23 mouse cellular contexts compared by ENCODE assay signal in genomic region chr11:83282084-83282483, GRCm38 (mm10). TPM values are rescaled to one million over a fixed set of nuclear protein-coding genes. Genes with fewer than 3 reads are reported as not detected.
DNase-seq lines count a peak whose midpoint lies in the region; ATAC-seq and TF ChIP-seq lines count a peak whose summit lies in the region.
"Had no signal": no experiment of that assay in that cellular context is flagged by ENCODE, and none has a peak within 500 bp of the region (broad histone marks: within the 10 kb centered on the region; RNA-seq: fewer than 3 reads in every experiment).

No protein-coding gene starts in this region.

- H3K9ac ChIP-seq in heart, embryonic 12.5 days = no peak overlapping the region
- H3K9ac ChIP-seq in heart, adult 2 months (ENCODE audit: low read depth, low read length) = no peak overlapping the region
- H3K9ac ChIP-seq in liver, embryonic 13.5 days = 0 out of 2 replicates have a peak overlapping the region, but pooled peaks have one; percentile 24
- no peak overlapping the region for H3K9ac ChIP-seq in liver, embryonic 11.5 days (ENCODE audit: low read depth, low read length)
- no peak overlapping the region for H3K9ac ChIP-seq in liver, embryonic 14.5 days (replicated peaks)
- H3K9ac ChIP-seq in liver, embryonic 16.5 days (ENCODE audit: low read depth, low read length) = no peak overlapping the region
- H3K9ac ChIP-seq: forebrain, embryonic 12.5 days; forebrain, embryonic 15.5 days; hindbrain, embryonic 13.5 days had no signal

- no peaks in the 10 kb centered on the region for H3K36me3 ChIP-seq in heart, embryonic 12.5 days
- no peaks in the 10 kb centered on the region for H3K36me3 ChIP-seq in heart, adult 2 months (ENCODE audit: control insufficient read depth, insufficient read depth, low read length)
- peaks cover 60% of the 10 kb centered on the region for H3K36me3 ChIP-seq in liver, embryonic 13.5 days
- no peaks in the 10 kb centered on the region for H3K36me3 ChIP-seq in liver, embryonic 11.5 days (ENCODE audit: control insufficient read depth, insufficient read depth, low read length)
- peaks cover 49% of the 10 kb centered on the region for H3K36me3 ChIP-seq in liver, embryonic 14.5 days (replicated peaks; ENCODE audit: control insufficient read depth, insufficient read depth, low read depth)
- peaks cover 48% of the 10 kb centered on the region for H3K36me3 ChIP-seq in liver, embryonic 16.5 days (ENCODE audit: control insufficient read depth, insufficient read depth)
- H3K36me3 ChIP-seq: forebrain, embryonic 12.5 days; forebrain, embryonic 15.5 days; hindbrain, embryonic 10.5 days; hindbrain, embryonic 13.5 days had no signal

- H3K27me3 ChIP-seq in heart, embryonic 12.5 days (replicated peaks) = peaks cover 9% of the 10 kb centered on the region; the same call in 1 of the 2 replicates
- no peaks in the 10 kb centered on the region for H3K27me3 ChIP-seq in heart, adult 2 months (ENCODE audit: control insufficient read depth, insufficient read depth, low read length)
- H3K27me3 ChIP-seq in liver, embryonic 13.5 days = peaks cover 47% of the 10 kb centered on the region
- no peaks in the 10 kb centered on the region for H3K27me3 ChIP-seq in liver, embryonic 11.5 days (replicated peaks; ENCODE audit: control insufficient read depth, insufficient read depth, low read length)
- H3K27me3 ChIP-seq in liver, embryonic 14.5 days (ENCODE audit: control insufficient read depth, insufficient read depth, low read length) = peaks cover 4% of the 10 kb centered on the region
- peaks cover 2% of the 10 kb centered on the region; the same call in 1 of the 2 replicates for H3K27me3 ChIP-seq in liver, embryonic 16.5 days (ENCODE audit: control insufficient read depth, insufficient read depth, low read depth, low read length)
- H3K27me3 ChIP-seq: forebrain, embryonic 12.5 days; forebrain, embryonic 15.5 days had no signal

- ATAC-seq in heart, embryonic 12.5 days (ENCODE audit: insufficient number of reproducible peaks, low FRiP score) = no peak
- ATAC-seq in liver, embryonic 13.5 days (ENCODE audit: low read depth) = no peak
- no peak for ATAC-seq in liver, embryonic 11.5 days (replicated peaks; ENCODE audit: low FRiP score)
- ATAC-seq in liver, embryonic 14.5 days (ENCODE audit: insufficient read depth) = no peak
- ATAC-seq in liver, embryonic 16.5 days (ENCODE audit: low read depth) = no peak
- ATAC-seq: CD4-positive, CD25-positive, alpha-beta regulatory T cell, adult 4 months; forebrain, embryonic 15.5 days; hindbrain, embryonic 16.5 days had no signal

- WGBS in heart, embryonic 12.5 days = 51% methylated on average over 2 of the region's 2 CpGs
- 41% methylated on average over 2 of the region's 2 CpGs for WGBS in heart, adult 2 months
- 38% methylated on average over 2 of the region's 2 CpGs for whole genome bisulfite sequencing in liver, embryonic 13.5 days (ENCODE audit: insufficient replicate concordance)
- 50% methylated on average over 2 of the region's 2 CpGs for WGBS in liver, embryonic 11.5 days
- WGBS in liver, embryonic 14.5 days (ENCODE audit: insufficient replicate concordance) = 39% methylated on average over 2 of the region's 2 CpGs
- 45% methylated on average over 2 of the region's 2 CpGs for WGBS in liver, embryonic 16.5 days (ENCODE audit: insufficient replicate concordance)

- H3K4me2 ChIP-seq in heart, embryonic 12.5 days = 0 out of 2 replicates have a peak overlapping the region, but pooled peaks have one; percentile 18
- peak overlapping the region; percentile 64 for H3K4me2 ChIP-seq in liver, embryonic 13.5 days
- no peak overlapping the region for H3K4me2 ChIP-seq in liver, embryonic 11.5 days
- H3K4me2 ChIP-seq in liver, embryonic 14.5 days (ENCODE audit: low read depth) = peak overlapping the region; percentile 69
- H3K4me2 ChIP-seq in liver, embryonic 16.5 days (ENCODE audit: low read depth, low read length) = peak overlapping the region; percentile 50
- H3K4me2 ChIP-seq: forebrain, embryonic 12.5 days; forebrain, embryonic 15.5 days; hindbrain, embryonic 13.5 days had no signal

- no peaks in the 10 kb centered on the region for H3K79me2 ChIP-seq in heart, adult 2 months (replicated peaks; ENCODE audit: control insufficient read depth, insufficient read depth, low read length)

- no peaks in the 10 kb centered on the region for H3K4me1 ChIP-seq in heart, embryonic 12.5 days (replicated peaks)
- H3K4me1 ChIP-seq in heart, adult 2 months (ENCODE audit: control insufficient read depth, insufficient read depth, low read length) = no peaks in the 10 kb centered on the region
- H3K4me1 ChIP-seq in liver, embryonic 13.5 days (replicated peaks) = peaks cover 51% of the 10 kb centered on the region
- H3K4me1 ChIP-seq in liver, embryonic 11.5 days (replicated peaks; ENCODE audit: control insufficient read depth, insufficient read depth, low read length) = peaks cover 12% of the 10 kb centered on the region
- H3K4me1 ChIP-seq in liver, embryonic 14.5 days (replicated peaks; ENCODE audit: control insufficient read depth in 2 of 2, insufficient read depth in 2 of 2, low read length in 1 of 2) = peaks cover 22% of the 10 kb centered on the region in 2 experiments
- peaks cover 10% of the 10 kb centered on the region for H3K4me1 ChIP-seq in liver, embryonic 16.5 days (ENCODE audit: control insufficient read depth, low read depth, low read length)
- H3K4me1 ChIP-seq: forebrain, embryonic 12.5 days; forebrain, embryonic 15.5 days; hindbrain, embryonic 10.5 days; hindbrain, embryonic 13.5 days had no signal

- H3K4me3 ChIP-seq in heart, embryonic 12.5 days = no peak overlapping the region
- no peak overlapping the region for H3K4me3 ChIP-seq in heart, adult 2 months
- H3K4me3 ChIP-seq in liver, embryonic 13.5 days (replicated peaks) = peak overlapping the region; percentile 41
- no peak overlapping the region for H3K4me3 ChIP-seq in liver, embryonic 11.5 days (ENCODE audit: low read depth, low read length)
- H3K4me3 ChIP-seq in liver, embryonic 14.5 days (ENCODE audit: insufficient read depth in 1 of 2, low read depth in 2 of 2, low read length in 2 of 2) = peak overlapping the region; percentile 2 to 15; a peak in 2 of 4 replicates
- H3K4me3 ChIP-seq in liver, embryonic 16.5 days (ENCODE audit: low read depth, low read length) = peak overlapping the region; percentile 39
- H3K4me3 ChIP-seq: forebrain, embryonic 12.5 days; forebrain, embryonic 15.5 days; hindbrain, embryonic 10.5 days; hindbrain, embryonic 13.5 days had no signal

- no peak for DNase-seq in heart, adult 2 months
- no peak for DNase-seq in liver, embryonic 13.5 days
- DNase-seq in liver, embryonic 11.5 days (ENCODE audit: low spot score) = no peak
- no peak for DNase-seq in liver, embryonic 14.5 days (ENCODE audit: low read depth in 3 of 3, low spot score in 3 of 3)
- no peak for DNase-seq in layer of hippocampus, adult 18-20 months (ENCODE audit: low spot score in 2 of 2)
- no peak for DNase-seq in left cerebral cortex, postnatal 10 days (ENCODE audit: extremely low spot score in 1 of 2, low spot score in 2 of 2)
- DNase-seq: adrenal gland, adult 2 months; adrenal gland, postnatal 14 days; cerebellum, adult 18-20 months; cerebellum, adult 9-10 months; cerebellum, postnatal 14 days; gastrocnemius, postnatal 25 days had no signal

- H3K27ac ChIP-seq in heart, embryonic 12.5 days (ENCODE audit: poor library complexity, severe bottlenecking) = no peak overlapping the region
- no peak overlapping the region for H3K27ac ChIP-seq in heart, adult 2 months
- H3K27ac ChIP-seq in liver, embryonic 13.5 days = no peak overlapping the region
- no peak overlapping the region for H3K27ac ChIP-seq in liver, embryonic 11.5 days (ENCODE audit: low read depth, low read length)
- H3K27ac ChIP-seq in liver, embryonic 14.5 days = no peak overlapping the region
- H3K27ac ChIP-seq in liver, embryonic 16.5 days (ENCODE audit: low read length) = no peak overlapping the region
- H3K27ac ChIP-seq: forebrain, embryonic 12.5 days; forebrain, embryonic 15.5 days; hindbrain, embryonic 10.5 days; hindbrain, embryonic 13.5 days had no signal

- no peak for TF ChIP-seq POLR2A in heart, adult 2 months (IDR thresholded peaks at IDR 0.05; ENCODE audit: insufficient read depth, low read depth, low read length)

- H3K9me3 ChIP-seq in heart, embryonic 12.5 days (replicated peaks) = no peaks in the 10 kb centered on the region
- no peaks in the 10 kb centered on the region for H3K9me3 ChIP-seq in liver, embryonic 13.5 days (replicated peaks)
- no peaks in the 10 kb centered on the region for H3K9me3 ChIP-seq in liver, embryonic 11.5 days (ENCODE audit: control insufficient read depth, low read length)
- H3K9me3 ChIP-seq in liver, embryonic 14.5 days (ENCODE audit: control insufficient read depth, low read length) = no peaks in the 10 kb centered on the region
- H3K9me3 ChIP-seq in liver, embryonic 16.5 days (replicated peaks; ENCODE audit: control insufficient read depth, low read length) = no peaks in the 10 kb centered on the region
- H3K9me3 ChIP-seq: forebrain, embryonic 12.5 days; forebrain, embryonic 15.5 days; hindbrain, embryonic 10.5 days; hindbrain, embryonic 13.5 days had no signal

- intact Hi-C loops in heart, adult 2 months (cut with DNase I) = no loop called here
- intact Hi-C loops in left cerebral cortex, postnatal 10 days (cut with DNase I) = no loop called here

- TF ChIP-seq EP300 in heart, adult 2 months (IDR thresholded peaks at IDR 0.05; ENCODE audit: insufficient read depth, low read depth, low read length) = no peak
- no peak for TF ChIP-seq EP300 in liver, embryonic 14.5 days (IDR thresholded peaks at IDR 0.05; ENCODE audit: low read depth)

- TF ChIP-seq CTCF in heart, adult 2 months (IDR thresholded peaks at IDR 0.05) = no peak
- TF ChIP-seq CTCF in liver, embryonic 14.5 days (IDR thresholded peaks at IDR 0.05; ENCODE audit: low read depth) = no peak

RNA-seq across cellular contexts. Expression of gene Slfn14, which starts 4.4 kb away (rescaled TPM):
- polyA plus RNA-seq in heart, embryonic 12.5 days (2016; fragmentation: Nextera tagmentation; extraction: Ambion mirVana) = 3.0 and 3.4 TPM in 2 replicates
- total RNA-seq in heart, adult 2 months (2021) = under 1 TPM in 1 of 2 experiments, not detected in 1; 0.14 TPM
- not detected in 2 replicates for polyA plus RNA-seq in heart, adult 2 months (2012; rRNA removed)
- 21.6 and 24.7 TPM in 2 replicates for polyA plus RNA-seq in liver, embryonic 13.5 days (2015; fragmentation: Nextera tagmentation; extraction: Ambion mirVana)
- polyA plus RNA-seq in liver, embryonic 11.5 days (2014; fragmentation: Nextera tagmentation; extraction: Ambion mirVana) = 2.1 and 2.4 TPM in 2 replicates
- 11.4 and 15.4 TPM in 2 replicates for polyA plus RNA-seq in liver, embryonic 14.5 days (2012; rRNA removed)
- polyA plus RNA-seq in liver, embryonic 14.5 days (2014; fragmentation: Nextera tagmentation; extraction: Ambion mirVana) = 29.3 and 30.4 TPM in 2 replicates
- 39.7 and 43.0 TPM in 2 replicates for polyA plus RNA-seq in liver, embryonic 16.5 days (2015; fragmentation: Nextera tagmentation; extraction: Ambion mirVana)
- not detected for total RNA-seq in layer of hippocampus, adult 18-20 months (2021)
- total RNA-seq in left cerebral cortex, postnatal 10 days (2021) = under 1 TPM in 1 of 2 experiments, not detected in 1; 0.11 TPM
- total RNA-seq: adrenal gland, adult 2 months; gastrocnemius, adult 8-10 months; gastrocnemius, postnatal 25 days had no signal
- polyA plus RNA-seq: adrenal gland, adult 2 months; C2C12; CD4-positive, CD25-positive, alpha-beta regulatory T cell, adult 4 months; forebrain, embryonic 15.5 days; gonadal fat pad, adult 2 months; hindbrain, embryonic 16.5 days had no signal

RNA-seq across cellular contexts. Expression of gene Ap2b1, which starts 16.7 kb away (rescaled TPM):
- polyA plus RNA-seq in heart, embryonic 12.5 days (2016; fragmentation: Nextera tagmentation; extraction: Ambion mirVana) = 53.8 and 58.7 TPM in 2 replicates
- total RNA-seq in heart, adult 2 months (2021) = 10 to 100 TPM; 42.2 to 43.6 TPM
- 16.3 and 27.8 TPM in 2 replicates for polyA plus RNA-seq in heart, adult 2 months (2012; rRNA removed)
- 19.3 and 25.5 TPM in 2 replicates for polyA plus RNA-seq in liver, embryonic 13.5 days (2015; fragmentation: Nextera tagmentation; extraction: Ambion mirVana)
- polyA plus RNA-seq in liver, embryonic 11.5 days (2014; fragmentation: Nextera tagmentation; extraction: Ambion mirVana) = 52.2 and 56.3 TPM in 2 replicates
- 10.5 and 11.7 TPM in 2 replicates for polyA plus RNA-seq in liver, embryonic 14.5 days (2012; rRNA removed)
- 20.9 and 22.3 TPM in 2 replicates for polyA plus RNA-seq in liver, embryonic 14.5 days (2014; fragmentation: Nextera tagmentation; extraction: Ambion mirVana)
- 19.2 and 21.7 TPM in 2 replicates for polyA plus RNA-seq in liver, embryonic 16.5 days (2015; fragmentation: Nextera tagmentation; extraction: Ambion mirVana)
- 100 to 1,000 TPM; 320 to 324 TPM for total RNA-seq in layer of hippocampus, adult 18-20 months (2021)
- 100 to 1,000 TPM; 326 to 342 TPM for total RNA-seq in left cerebral cortex, postnatal 10 days (2021)

RNA-seq across cellular contexts. Expression of gene Pex12, which starts 20.3 kb away (rescaled TPM):
- polyA plus RNA-seq in heart, embryonic 12.5 days (2016; fragmentation: Nextera tagmentation; extraction: Ambion mirVana) = 9.9 and 10.2 TPM in 2 replicates
- 10 to 100 TPM in 1 of 2 experiments, 1 to 10 TPM in 1; 8.7 to 13.5 TPM for total RNA-seq in heart, adult 2 months (2021)
- 7.2 and 8.6 TPM in 2 replicates for polyA plus RNA-seq in heart, adult 2 months (2012; rRNA removed)
- 5.5 and 7.7 TPM in 2 replicates for polyA plus RNA-seq in liver, embryonic 13.5 days (2015; fragmentation: Nextera tagmentation; extraction: Ambion mirVana)
- 12.4 and 13.7 TPM in 2 replicates for polyA plus RNA-seq in liver, embryonic 11.5 days (2014; fragmentation: Nextera tagmentation; extraction: Ambion mirVana)
- polyA plus RNA-seq in liver, embryonic 14.5 days (2012; rRNA removed) = 3.1 and 3.4 TPM in 2 replicates
- 4.2 and 4.8 TPM in 2 replicates for polyA plus RNA-seq in liver, embryonic 14.5 days (2014; fragmentation: Nextera tagmentation; extraction: Ambion mirVana)
- 5.6 and 6.2 TPM in 2 replicates for polyA plus RNA-seq in liver, embryonic 16.5 days (2015; fragmentation: Nextera tagmentation; extraction: Ambion mirVana)
- 10 to 100 TPM in 1 of 2 experiments, 1 to 10 TPM in 1; 9.9 to 12.9 TPM for total RNA-seq in layer of hippocampus, adult 18-20 months (2021)
- 10 to 100 TPM in 1 of 2 experiments, 1 to 10 TPM in 1; 7.2 to 11.8 TPM for total RNA-seq in left cerebral cortex, postnatal 10 days (2021)

Comparison
In these comparisons a context has a peak if more than half of its experiments do, and no peak if none do; other contexts are left out.
1. H3K4me3 ChIP-seq: peak in liver, embryonic 13.5 days (single experiment), liver, embryonic 14.5 days (2 of 2) and liver, embryonic 16.5 days (single experiment); none in heart, embryonic 12.5 days (single experiment), heart, adult 2 months (single experiment) and liver, embryonic 11.5 days (single experiment).